Mouse (Mus musculus) G1E (cell line): ENCODE data around the gene Impdh2.

Source experiments
- CTCF ChIP-seq: IDR thresholded peaks from 2 replicates; pipeline ENCODE4 v1.5.1; 2012; ENCODE audit warnings: low read depth, low read length, inconsistent platforms, mixed read lengths
- GATA1 ChIP-seq: IDR thresholded peaks from 2 replicates; pipeline ENCODE4 v1.6.1; 2012; ENCODE audit warnings: borderline replicate concordance, low read length, inconsistent platforms, mixed read lengths
- GATA2 ChIP-seq: IDR thresholded peaks from 2 replicates; pipeline ENCODE4 v1.6.1; 2012; ENCODE audit warnings: low read depth, low read length, inconsistent platforms, borderline replicate concordance
- POLR2AphosphoS5 ChIP-seq: IDR thresholded peaks from 2 replicates; pipeline ENCODE4 v1.6.1; 2012; ENCODE audit warnings: low read depth, low read length, inconsistent platforms; ENCODE audit not compliant: insufficient replicate concordance
- TAL1 ChIP-seq: conservative IDR thresholded peaks from 2 replicates; pipeline ENCODE4 v1.6.1; 2012; ENCODE audit warnings: low read depth, low read length, inconsistent platforms, mixed read lengths

DNA sequence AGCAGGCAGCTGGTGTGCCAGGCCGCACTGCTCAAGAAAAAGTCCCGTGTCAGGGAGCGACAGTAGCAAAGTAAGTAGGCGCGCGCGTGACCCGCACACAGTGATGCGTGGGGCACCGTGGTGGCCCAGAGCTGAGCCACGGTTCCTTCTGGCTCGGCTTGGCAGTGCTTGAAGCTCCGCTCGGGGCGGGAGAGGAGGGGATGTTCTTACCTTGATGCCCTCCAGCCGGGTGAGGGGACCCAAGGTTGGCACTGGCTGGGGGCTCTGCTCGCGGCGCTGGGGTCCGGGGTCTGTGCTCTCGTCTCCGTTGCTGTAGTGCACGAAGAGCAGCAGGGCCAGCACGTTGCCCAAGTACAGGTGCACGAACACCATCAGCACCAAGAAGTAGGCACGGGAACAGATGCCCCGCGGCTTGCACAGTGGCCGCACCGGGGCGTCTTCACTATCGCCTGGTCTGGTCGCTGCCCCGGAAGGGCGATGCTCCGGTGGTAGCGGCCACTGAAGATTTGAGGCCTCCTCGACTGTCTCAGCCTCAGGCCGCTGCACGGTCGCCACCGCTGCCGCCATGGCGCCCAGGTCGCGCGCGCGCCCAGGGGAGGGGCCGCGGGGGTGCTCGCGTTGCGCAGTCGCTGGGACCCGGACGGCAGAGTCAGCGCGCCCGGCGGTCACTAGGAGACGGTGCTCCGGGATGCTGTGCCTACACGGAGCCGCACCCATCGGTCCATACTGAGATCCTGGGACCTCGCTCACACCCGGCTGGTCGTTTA is 37.1 kb downstream of the Impdh2 start, which contains the start of gene P4htm:
- TF ChIP-seq POLR2AphosphoS5 = no peak
- no peak for TF ChIP-seq TAL1
- TF ChIP-seq CTCF = no peak
- no peak for TF ChIP-seq GATA1
- no peak for TF ChIP-seq GATA2
